In genomic region chr3:49674921-49675320, GRCm38 (mm10) we compare ENCODE assay signal across 27 mouse cellular contexts.
DNase-seq lines count a peak whose midpoint lies in the region; ATAC-seq lines count a peak whose summit lies in the region.
"Had no signal": no experiment of that assay in that cellular context is flagged by ENCODE, and none has a peak within 500 bp of the region (broad histone marks: within the 10 kb centered on the region; RNA-seq: fewer than 3 reads in every experiment).

No protein-coding gene starts in this region.

- H3K27ac ChIP-seq in midbrain, embryonic 16.5 days (ENCODE audit: low read length), result no peak overlapping the region
- no peak overlapping the region for H3K27ac ChIP-seq in hindbrain, embryonic 13.5 days
- H3K27ac ChIP-seq: embryonic facial prominence, embryonic 13.5 days; embryonic facial prominence, embryonic 15.5 days; forebrain, embryonic 10.5 days; forebrain, embryonic 12.5 days had no signal

- WGBS in midbrain, embryonic 16.5 days, result 88% methylated on average over 6 of the region's 6 CpGs
- WGBS in hindbrain, embryonic 13.5 days, result 82% methylated on average over 6 of the region's 6 CpGs

- H3K9me3 ChIP-seq in midbrain, embryonic 16.5 days (replicated peaks; ENCODE audit: control insufficient read depth, low read length, poor library complexity, severe bottlenecking), result no peaks in the 10 kb centered on the region
- H3K9me3 ChIP-seq in hindbrain, embryonic 13.5 days, result no peaks in the 10 kb centered on the region
- H3K9me3 ChIP-seq: embryonic facial prominence, embryonic 13.5 days; embryonic facial prominence, embryonic 15.5 days; forebrain, embryonic 10.5 days; forebrain, embryonic 12.5 days; G1E had no signal

- ATAC-seq in midbrain, embryonic 16.5 days, result no peak
- no peak for ATAC-seq in hindbrain, embryonic 13.5 days (ENCODE audit: low FRiP score)
- ATAC-seq: CD4-positive, CD25-positive, alpha-beta regulatory T cell, adult 4 months; forebrain, embryonic 14.5 days; forebrain, postnatal 0 days had no signal

- no peak overlapping the region for H3K4me3 ChIP-seq in midbrain, embryonic 16.5 days (ENCODE audit: low read depth, low read length)
- no peak overlapping the region for H3K4me3 ChIP-seq in hindbrain, embryonic 13.5 days
- H3K4me3 ChIP-seq: embryonic facial prominence, embryonic 13.5 days; embryonic facial prominence, embryonic 15.5 days; erythroblast, embryonic 14.5 days; forebrain, embryonic 10.5 days; forebrain, embryonic 12.5 days had no signal

- H3K9ac ChIP-seq in midbrain, embryonic 16.5 days (ENCODE audit: low read depth, low read length), result no peak overlapping the region
- no peak overlapping the region for H3K9ac ChIP-seq in hindbrain, embryonic 13.5 days
- H3K9ac ChIP-seq: embryonic facial prominence, embryonic 13.5 days; embryonic facial prominence, embryonic 15.5 days; forebrain, embryonic 12.5 days; forebrain, postnatal 0 days had no signal

- H3K27me3 ChIP-seq in midbrain, embryonic 16.5 days (ENCODE audit: control insufficient read depth, insufficient read depth, low read depth, low read length), result no peaks in the 10 kb centered on the region
- no peaks in the 10 kb centered on the region for H3K27me3 ChIP-seq in hindbrain, embryonic 13.5 days
- H3K27me3 ChIP-seq: CH12.LX; embryonic facial prominence, embryonic 13.5 days; embryonic facial prominence, embryonic 15.5 days; forebrain, embryonic 12.5 days had no signal

- DNase-seq in 3T3-L1 (ENCODE audit: low read depth, low spot score) (peak; percentile 45), NIH3T3 (ENCODE audit: low read depth) (peak; percentile 22)
- DNase-seq in brain, adult 2 months (ENCODE audit: low read depth, low spot score), result peak; percentile 71
- peak; percentile 40 for DNase-seq in telencephalon, adult 2 months (ENCODE audit: low read depth, low spot score)
- DNase-seq in embryo, embryonic 10.5 days (ENCODE audit: low spot score), result no peak
- DNase-seq: adrenal gland, adult 2 months; adrenal gland, postnatal 10 days; adrenal gland, postnatal 25 days; B cell, adult 2 months; cerebellum, adult 11-12 months; cerebellum, adult 2 months; cerebellum, adult 9-10 months; cerebellum, postnatal 10 days; cerebellum, postnatal 25 days; embryo, embryonic 11 days; forebrain, postnatal 0 days had no signal

- no peaks in the 10 kb centered on the region for H3K4me1 ChIP-seq in midbrain, embryonic 16.5 days (ENCODE audit: control insufficient read depth, insufficient read depth, low read length)
- no peaks in the 10 kb centered on the region for H3K4me1 ChIP-seq in hindbrain, embryonic 13.5 days (replicated peaks)
- H3K4me1 ChIP-seq: embryonic facial prominence, embryonic 13.5 days; embryonic facial prominence, embryonic 15.5 days; forebrain, embryonic 10.5 days; forebrain, embryonic 12.5 days had no signal

- H3K36me3 ChIP-seq in midbrain, embryonic 16.5 days (ENCODE audit: control insufficient read depth, insufficient read depth, low read length), result no peaks in the 10 kb centered on the region
- no peaks in the 10 kb centered on the region for H3K36me3 ChIP-seq in hindbrain, embryonic 13.5 days
- H3K36me3 ChIP-seq: embryonic facial prominence, embryonic 13.5 days; embryonic facial prominence, embryonic 15.5 days; forebrain, embryonic 10.5 days; forebrain, embryonic 12.5 days; G1E had no signal

- no peak overlapping the region for H3K4me2 ChIP-seq in midbrain, embryonic 16.5 days (ENCODE audit: low read length)
- no peak overlapping the region for H3K4me2 ChIP-seq in hindbrain, embryonic 13.5 days
- H3K4me2 ChIP-seq: embryonic facial prominence, embryonic 13.5 days; embryonic facial prominence, embryonic 15.5 days; forebrain, embryonic 12.5 days had no signal
